Mouse (Mus musculus): ENCODE results near the gene Rd3.

- TF ChIP-seq POLR2A (IDR thresholded peaks at IDR 0.05; ENCODE audit: extremely low read depth, insufficient read depth, low read length) (no peak), CTCF (IDR thresholded peaks at IDR 0.05; ENCODE audit: extremely low read depth, insufficient read depth, low read length) (no peak)
Measured at GRCm38 (mm10) chr1:191947796-191948195, 29.4 kb upstream of the Rd3 start.
